Mouse (Mus musculus) testis, adult 2 months (tissue): ENCODE measurements around the gene Aox2. TPM values are rescaled to one million over a fixed set of nuclear protein-coding genes. Genes with fewer than 3 reads are reported as not detected.

ENCODE experiments used
- H3K27ac ChIP-seq: fragments of 200-500 bp; 2 replicates; pipeline ENCODE4 v1.5.1; 2012; ENCODE audit warnings: low read depth, low read length; ENCODE audit not compliant: control insufficient read depth, insufficient read depth
- H3K27me3 ChIP-seq: fragments of 200-500 bp; 2 replicates; pipeline ENCODE4 v1.6.1; 2012; ENCODE audit warnings: mild to moderate bottlenecking, low read length, moderate library complexity; ENCODE audit not compliant: control insufficient read depth, insufficient read depth
- H3K36me3 ChIP-seq: fragments of 200-500 bp; 2 replicates; pipeline ENCODE4 v1.6.1; 2012; ENCODE audit warnings: mild to moderate bottlenecking, low read length; ENCODE audit not compliant: control insufficient read depth, insufficient read depth
- H3K4me1 ChIP-seq: fragments of 200-500 bp; 2 replicates; pipeline ENCODE4 v1.6.1; 2012; ENCODE audit warnings: low read length; ENCODE audit not compliant: control insufficient read depth, insufficient read depth
- H3K4me3 ChIP-seq: fragments of 200-500 bp; 2 replicates; pipeline ENCODE4 v1.5.1; 2012; ENCODE audit warnings: low read depth, mild to moderate bottlenecking, low read length, moderate library complexity, mixed read lengths; ENCODE audit not compliant: control insufficient read depth
- CTCF ChIP-seq: fragments of 200-500 bp; IDR thresholded peaks from 2 replicates; pipeline ENCODE4 v1.5.1; 2012; ENCODE audit warnings: low read depth, mild to moderate bottlenecking, inconsistent platforms, low read length, moderate library complexity; ENCODE audit not compliant: control insufficient read depth, insufficient read depth, insufficient replicate concordance
- POLR2A ChIP-seq: fragments of 200-500 bp; IDR thresholded peaks from 2 replicates; pipeline ENCODE4 v1.6.1; 2012; ENCODE audit warnings: low read depth, mild to moderate bottlenecking, inconsistent platforms, low read length, moderate library complexity; ENCODE audit not compliant: control insufficient read depth
- polyA plus RNA-seq: library from polyadenylated mRNA; depleted of rRNA; stranded (reverse); fragments of >200 nt; gene quantifications from 2 replicates; pipeline ENCODE4 v1.2.3, GENCODE M21; 2012; rRNA removed

Aox2 gene
- 0.27 and 0.31 TPM in 2 replicates for polyA plus RNA-seq

DNA sequence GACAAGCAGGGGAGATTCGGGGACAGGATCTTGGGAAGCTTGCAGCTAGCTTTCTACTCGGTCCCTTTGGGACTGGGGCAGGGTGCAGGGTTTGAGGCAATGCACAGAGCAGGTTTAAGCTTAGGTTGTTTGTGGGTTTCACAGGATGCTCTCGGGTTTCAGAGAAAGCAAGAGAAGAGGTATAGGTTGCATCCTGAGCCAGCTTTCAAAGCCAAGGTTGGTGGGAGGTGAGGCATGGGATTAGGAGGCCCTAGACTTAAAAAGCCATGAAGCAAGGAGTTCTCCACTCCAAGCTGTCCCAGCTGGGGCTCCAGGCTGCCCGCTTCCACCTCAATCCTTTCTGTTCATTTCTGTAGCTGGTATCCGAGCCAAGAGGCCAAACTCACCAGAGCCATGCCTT is at the start of gene Aox2:
Gene Aox2 (plus strand): TSS at position 301 of the 400 bp plus-strand sequence.
- Histone ChIP-seq H3K4me1 (no peaks in the 10 kb centered on the region; the same call in 1 of the 2 replicates), H3K36me3 (no peaks in the 10 kb centered on the region), H3K27me3 (no peaks in the 10 kb centered on the region), H3K27ac (no peak within 1 kb of the TSS), H3K4me3 (no peak within 1 kb of the TSS)
- TF ChIP-seq CTCF, result no peak
- no peak for TF ChIP-seq POLR2A

DNA sequence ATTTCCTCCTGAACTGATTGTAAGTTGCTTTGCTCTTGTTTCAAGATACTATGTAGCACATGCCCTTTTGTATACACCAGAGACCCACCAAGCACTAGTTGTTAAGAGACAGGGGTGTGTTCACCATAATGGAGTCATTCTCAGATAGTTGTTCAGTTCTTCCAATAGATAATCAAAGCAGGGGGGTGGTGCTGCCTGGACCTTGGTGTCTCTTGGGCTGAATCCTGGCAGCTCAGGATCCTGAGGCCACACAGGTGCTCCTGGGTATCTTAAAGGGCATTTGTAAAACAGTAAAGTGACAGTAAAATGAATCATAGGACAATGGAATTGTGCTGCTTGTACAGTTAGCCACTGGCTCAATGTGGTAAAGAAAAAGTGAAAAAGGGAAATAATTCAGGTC is 49.2 kb upstream of the Aox2 start:
- H3K4me1 ChIP-seq, result no peaks in the 10 kb centered on the region; the same call in 1 of the 2 replicates
- no peaks in the 10 kb centered on the region for H3K36me3 ChIP-seq
- TF ChIP-seq POLR2A (no peak), CTCF (no peak)
- no peak overlapping the region for H3K4me3 ChIP-seq
- H3K27ac ChIP-seq, result no peak overlapping the region
- no peaks in the 10 kb centered on the region for H3K27me3 ChIP-seq

DNA sequence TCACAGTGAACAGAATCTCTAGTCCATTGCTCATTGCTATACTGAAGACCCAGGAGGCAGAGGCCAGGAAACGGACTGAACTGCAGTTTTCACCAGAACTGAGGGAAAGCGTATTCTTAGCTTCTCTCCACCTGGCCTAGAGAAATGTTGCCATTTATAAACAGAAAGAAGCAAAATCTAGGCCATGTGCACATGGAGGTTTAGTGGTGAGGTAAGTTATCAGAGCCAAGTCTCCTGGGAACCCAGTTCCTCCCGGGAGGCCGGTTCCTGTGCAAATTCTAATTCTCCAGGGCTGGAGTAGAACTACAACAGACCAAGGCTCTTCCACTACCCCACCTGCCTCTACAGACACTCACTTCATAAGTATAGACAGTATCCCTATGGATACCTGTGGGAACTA is 48.4 kb upstream of the Aox2 start:
- no peaks in the 10 kb centered on the region for H3K27me3 ChIP-seq
- H3K27ac ChIP-seq, result no peak overlapping the region
- H3K4me3 ChIP-seq, result no peak overlapping the region
- H3K36me3 ChIP-seq, result no peaks in the 10 kb centered on the region
- no peak for TF ChIP-seq POLR2A
- TF ChIP-seq CTCF, result no peak
- H3K4me1 ChIP-seq, result no peaks in the 10 kb centered on the region; the same call in 1 of the 2 replicates

GRCm38 (mm10) chr1:58230542-58230941 is 47.6 kb upstream of the Aox2 start:
- H3K27ac ChIP-seq, result no peak overlapping the region
- H3K36me3 ChIP-seq, result no peaks in the 10 kb centered on the region
- TF ChIP-seq CTCF (no peak), POLR2A (no peak)
- no peak overlapping the region for H3K4me3 ChIP-seq
- no peaks in the 10 kb centered on the region for H3K27me3 ChIP-seq
- no peaks in the 10 kb centered on the region; the same call in 1 of the 2 replicates for H3K4me1 ChIP-seq

DNA sequence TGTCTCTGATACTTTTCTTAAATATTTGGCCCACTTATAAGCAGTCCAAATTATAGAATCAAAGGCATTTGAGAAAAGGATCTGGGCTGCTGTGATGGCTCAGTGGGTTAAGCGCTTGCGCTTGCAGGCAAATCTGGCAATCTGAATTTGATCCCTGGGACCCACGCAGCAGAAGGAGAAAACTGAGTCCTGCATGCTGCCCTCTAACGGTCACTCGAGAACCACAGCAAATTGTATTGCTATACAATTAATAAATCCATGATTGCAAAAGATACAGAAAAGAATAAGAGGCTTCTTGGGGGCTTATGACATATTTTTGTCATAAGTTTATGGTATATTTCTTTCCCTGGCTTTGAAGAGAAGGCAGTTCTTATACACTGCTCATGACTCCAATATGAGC is 42.7 kb upstream of the Aox2 start:
- Histone ChIP-seq H3K27me3 (no peaks in the 10 kb centered on the region), H3K27ac (no peak overlapping the region), H3K36me3 (no peaks in the 10 kb centered on the region), H3K4me3 (no peak overlapping the region), H3K4me1 (no peaks in the 10 kb centered on the region; the same call in 1 of the 2 replicates)
- TF ChIP-seq POLR2A (no peak), CTCF (no peak)

DNA sequence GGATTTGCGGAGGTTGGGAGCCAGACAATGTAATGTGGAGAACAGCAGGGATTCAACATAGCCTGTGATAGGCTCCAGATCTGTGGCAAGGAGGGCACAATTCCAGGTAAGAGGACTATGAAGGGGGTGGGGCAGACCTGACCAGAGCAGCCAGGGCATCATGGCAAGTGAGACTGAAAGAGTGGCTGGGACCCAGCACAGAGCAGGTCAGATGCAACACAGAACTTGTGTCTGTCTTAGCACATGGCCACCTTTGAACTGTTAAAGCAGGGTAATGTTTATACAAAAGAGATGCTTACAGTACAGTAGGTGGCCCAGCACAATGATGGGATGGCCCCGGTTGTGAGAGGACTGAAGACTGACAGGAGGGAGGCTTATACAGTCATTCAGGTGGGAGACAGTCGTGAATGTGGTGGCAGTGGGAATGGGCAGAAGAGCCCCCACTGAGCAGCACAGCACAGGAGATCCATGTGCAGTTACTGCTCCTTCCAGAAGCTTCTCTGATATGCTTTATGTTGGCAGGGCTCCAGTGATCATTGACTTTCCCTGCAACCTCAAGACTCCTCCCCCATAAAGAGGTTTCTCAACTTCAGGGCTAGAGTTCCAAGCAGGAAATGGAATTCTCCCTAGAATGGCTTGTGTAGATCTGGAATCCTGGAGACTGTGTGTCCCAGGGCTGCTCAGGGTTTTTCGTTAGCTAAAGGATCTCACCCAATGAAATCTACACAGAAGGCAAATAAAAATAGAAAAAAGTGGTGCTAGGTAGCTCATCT is 40.4 kb upstream of the Aox2 start:
- Histone ChIP-seq H3K27me3 (no peaks in the 10 kb centered on the region), H3K4me1 (no peaks in the 10 kb centered on the region; the same call in 1 of the 2 replicates), H3K4me3 (no peak overlapping the region), H3K36me3 (no peaks in the 10 kb centered on the region), H3K27ac (no peak overlapping the region)
- no peak for TF ChIP-seq POLR2A
- no peak for TF ChIP-seq CTCF

GRCm38 (mm10) chr1:58238440-58238839 is 39.7 kb upstream of the Aox2 start:
- Histone ChIP-seq H3K27me3 (no peaks in the 10 kb centered on the region), H3K36me3 (no peaks in the 10 kb centered on the region), H3K4me1 (no peaks in the 10 kb centered on the region; the same call in 1 of the 2 replicates), H3K27ac (no peak overlapping the region), H3K4me3 (no peak overlapping the region)
- TF ChIP-seq CTCF (no peak), POLR2A (no peak)

GRCm38 (mm10) chr1:58238961-58239360 is 39.2 kb upstream of the Aox2 start:
- no peak overlapping the region for H3K27ac ChIP-seq
- no peaks in the 10 kb centered on the region for H3K27me3 ChIP-seq
- no peak for TF ChIP-seq POLR2A
- TF ChIP-seq CTCF, result no peak
- no peaks in the 10 kb centered on the region for H3K36me3 ChIP-seq
- no peaks in the 10 kb centered on the region; the same call in 1 of the 2 replicates for H3K4me1 ChIP-seq
- no peak overlapping the region for H3K4me3 ChIP-seq
